Mouse (Mus musculus): ENCODE data around the gene Fam210b. TPM values are rescaled to one million over a fixed set of nuclear protein-coding genes. Genes with fewer than 3 reads are reported as not detected.

Fam210b gene
- polyA plus RNA-seq, 1 experiment from 2014 or later, result 11.7 TPM

- no peaks in the 10 kb centered on the region for H3K27me3 ChIP-seq (ENCODE audit: insufficient read depth, low read length)
- H3K4me1 ChIP-seq (replicated peaks; ENCODE audit: insufficient read depth, low read length), result no peaks in the 10 kb centered on the region
- H3K4me3 ChIP-seq (replicated peaks; ENCODE audit: low read depth, low read length), result no peak overlapping the region
- 94% methylated on average over 11 of the region's 11 CpGs for WGBS
- ATAC-seq (replicated peaks; ENCODE audit: low FRiP score, low read depth), result no peak
- peaks cover 51% of the 10 kb centered on the region for H3K36me3 ChIP-seq (ENCODE audit: insufficient read depth, low read length)
- no peak overlapping the region for H3K9ac ChIP-seq (ENCODE audit: low read depth, low read length)
- H3K27ac ChIP-seq, result no peak overlapping the region
- no peaks in the 10 kb centered on the region for H3K9me3 ChIP-seq (replicated peaks; ENCODE audit: low read length)
- DNase-seq (ENCODE audit: low spot score), result no peak
- no peak overlapping the region for H3K4me2 ChIP-seq (ENCODE audit: low read length)
- no peak for TF ChIP-seq CTCF (IDR thresholded peaks at IDR 0.05; ENCODE audit: low read depth)
These were observed 36.0 kb downstream of the Fam210b start for GRCm38 (mm10) chr2:172381341-172381740.

GRCm38 (mm10) chr2:172381898-172382297, 36.5 kb downstream of the Fam210b start:
- Histone ChIP-seq H3K27me3 (ENCODE audit: insufficient read depth, low read length) (no peaks in the 10 kb centered on the region), H3K9ac (ENCODE audit: low read depth, low read length) (no peak overlapping the region), H3K27ac (no peak overlapping the region), H3K36me3 (ENCODE audit: insufficient read depth, low read length) (peaks cover 48% of the 10 kb centered on the region), H3K9me3 (replicated peaks; ENCODE audit: low read length) (no peaks in the 10 kb centered on the region), H3K4me1 (replicated peaks; ENCODE audit: insufficient read depth, low read length) (no peaks in the 10 kb centered on the region), H3K4me2 (ENCODE audit: low read length) (no peak overlapping the region), H3K4me3 (replicated peaks; ENCODE audit: low read depth, low read length) (no peak overlapping the region)
- DNase-seq (ENCODE audit: low spot score) (no peak), ATAC-seq (replicated peaks; ENCODE audit: low FRiP score, low read depth) (no peak)
- TF ChIP-seq CTCF (IDR thresholded peaks at IDR 0.05; ENCODE audit: low read depth), result no peak
- WGBS, result 88% methylated on average over 12 of the region's 12 CpGs

- Histone ChIP-seq H3K9ac (ENCODE audit: low read depth, low read length) (no peak overlapping the region), H3K36me3 (ENCODE audit: insufficient read depth, low read length) (peaks cover 23% of the 10 kb centered on the region), H3K4me1 (replicated peaks; ENCODE audit: insufficient read depth, low read length) (no peaks in the 10 kb centered on the region), H3K27ac (no peak overlapping the region), H3K27me3 (ENCODE audit: insufficient read depth, low read length) (no peaks in the 10 kb centered on the region), H3K9me3 (replicated peaks; ENCODE audit: low read length) (no peaks in the 10 kb centered on the region), H3K4me2 (ENCODE audit: low read length) (no peak overlapping the region), H3K4me3 (replicated peaks; ENCODE audit: low read depth, low read length) (no peak overlapping the region)
- DNase-seq (ENCODE audit: low spot score) (no peak), ATAC-seq (replicated peaks; ENCODE audit: low FRiP score, low read depth) (no peak)
- WGBS, result 96% methylated on average over 3 of the region's 3 CpGs
- TF ChIP-seq CTCF (IDR thresholded peaks at IDR 0.05; ENCODE audit: low read depth), result no peak
These were observed 39.4 kb downstream of the Fam210b start for GRCm38 (mm10) chr2:172384715-172385114.

- ATAC-seq (replicated peaks; ENCODE audit: low FRiP score, low read depth) (no peak), DNase-seq (ENCODE audit: low spot score) (no peak)
- Histone ChIP-seq H3K27me3 (ENCODE audit: insufficient read depth, low read length) (no peaks in the 10 kb centered on the region), H3K27ac (no peak overlapping the region), H3K9me3 (replicated peaks; ENCODE audit: low read length) (no peaks in the 10 kb centered on the region), H3K4me3 (replicated peaks; ENCODE audit: low read depth, low read length) (no peak overlapping the region), H3K4me2 (ENCODE audit: low read length) (no peak overlapping the region), H3K9ac (ENCODE audit: low read depth, low read length) (no peak overlapping the region), H3K4me1 (replicated peaks; ENCODE audit: insufficient read depth, low read length) (no peaks in the 10 kb centered on the region), H3K36me3 (ENCODE audit: insufficient read depth, low read length) (no peaks in the 10 kb centered on the region)
- TF ChIP-seq CTCF (IDR thresholded peaks at IDR 0.05; ENCODE audit: low read depth), result no peak
- WGBS, result 25% methylated on average over 6 of the region's 6 CpGs
These were observed 45.0 kb downstream of the Fam210b start for GRCm38 (mm10) chr2:172390341-172390740.

- no peaks in the 10 kb centered on the region for H3K4me1 ChIP-seq (replicated peaks; ENCODE audit: insufficient read depth, low read length)
- WGBS, result 63% methylated on average over 10 of the region's 10 CpGs
- H3K4me3 ChIP-seq (replicated peaks; ENCODE audit: low read depth, low read length), result no peak overlapping the region
- H3K9ac ChIP-seq (ENCODE audit: low read depth, low read length), result no peak overlapping the region
- ATAC-seq (replicated peaks; ENCODE audit: low FRiP score, low read depth) (no peak), DNase-seq (ENCODE audit: low spot score) (no peak)
- no peak overlapping the region for H3K4me2 ChIP-seq (ENCODE audit: low read length)
- H3K36me3 ChIP-seq (ENCODE audit: insufficient read depth, low read length), result no peaks in the 10 kb centered on the region
- H3K27ac ChIP-seq, result no peak overlapping the region
- H3K27me3 ChIP-seq (ENCODE audit: insufficient read depth, low read length), result no peaks in the 10 kb centered on the region
- H3K9me3 ChIP-seq (replicated peaks; ENCODE audit: low read length), result no peaks in the 10 kb centered on the region
- no peak for TF ChIP-seq CTCF (IDR thresholded peaks at IDR 0.05; ENCODE audit: low read depth)
These were observed 46.7 kb downstream of the Fam210b start for GRCm38 (mm10) chr2:172392041-172392521.

GRCm38 (mm10) chr2:172393391-172394051, 48.2 kb downstream of the Fam210b start, which contains the start of gene Cass4:
Gene Cass4 (plus strand): TSS chr2:172393794.
- TF ChIP-seq CTCF (IDR thresholded peaks at IDR 0.05; ENCODE audit: low read depth), result no peak
- Histone ChIP-seq H3K9me3 (replicated peaks; ENCODE audit: low read length) (no peaks in the 10 kb centered on the region), H3K27me3 (ENCODE audit: insufficient read depth, low read length) (no peaks in the 10 kb centered on the region), H3K4me1 (replicated peaks; ENCODE audit: insufficient read depth, low read length) (no peaks in the 10 kb centered on the region), H3K36me3 (ENCODE audit: insufficient read depth, low read length) (no peaks in the 10 kb centered on the region), H3K9ac (ENCODE audit: low read depth, low read length) (no peak within 1 kb of the TSS), H3K4me3 (replicated peaks; ENCODE audit: low read depth, low read length) (no peak within 1 kb of the TSS), H3K4me2 (ENCODE audit: low read length) (no peak within 1 kb of the TSS), H3K27ac (no peak within 1 kb of the TSS)
- 34% methylated on average over 13 of the region's 13 CpGs for WGBS
- no peak for DNase-seq (ENCODE audit: low spot score)
- no peak for ATAC-seq (replicated peaks; ENCODE audit: low FRiP score, low read depth)

GRCm38 (mm10) chr2:172394052-172394392, 48.7 kb downstream of the Fam210b start:
- no peaks in the 10 kb centered on the region for H3K9me3 ChIP-seq (replicated peaks; ENCODE audit: low read length)
- no peak for ATAC-seq (replicated peaks; ENCODE audit: low FRiP score, low read depth)
- no peak overlapping the region for H3K4me2 ChIP-seq (ENCODE audit: low read length)
- no peak overlapping the region for H3K4me3 ChIP-seq (replicated peaks; ENCODE audit: low read depth, low read length)
- no peak for TF ChIP-seq CTCF (IDR thresholded peaks at IDR 0.05; ENCODE audit: low read depth)
- WGBS, result 82% methylated on average over 2 of the region's 2 CpGs
- H3K4me1 ChIP-seq (replicated peaks; ENCODE audit: insufficient read depth, low read length), result no peaks in the 10 kb centered on the region
- no peak overlapping the region for H3K9ac ChIP-seq (ENCODE audit: low read depth, low read length)
- H3K36me3 ChIP-seq (ENCODE audit: insufficient read depth, low read length), result no peaks in the 10 kb centered on the region
- no peak overlapping the region for H3K27ac ChIP-seq
- H3K27me3 ChIP-seq (ENCODE audit: insufficient read depth, low read length), result no peaks in the 10 kb centered on the region
- DNase-seq (ENCODE audit: low spot score), result no peak
